Mouse (Mus musculus) liver, embryonic 12.5 days (tissue): Measurements from ENCODE around the gene Mcrip1. TPM values are rescaled to one million over a fixed set of nuclear protein-coding genes. Genes with fewer than 3 reads are reported as not detected.
A peak's percentile ranks its signal among the peaks of the same experiment; 100 is the strongest.

Source experiments
- ATAC-seq: fragments of 200-750 bp; cut with Nextera tagmentation; 2 replicates; pipeline ENCODE4 v1.8.0; 2017; ENCODE audit warnings: moderate number of reproducible peaks, mild to moderate bottlenecking, moderate library complexity
- H3K27ac ChIP-seq: fragments of 300-500 bp; sonication (generic); 2 replicates; pipeline ENCODE4 v1.5.1; 2016; ENCODE audit warnings: mild to moderate bottlenecking
- H3K27me3 ChIP-seq: fragments of 300-500 bp; sonication (generic); replicated peaks from 2 replicates; pipeline ENCODE4 v1.6.1; 2016; ENCODE audit warnings: mild to moderate bottlenecking, moderate library complexity
- H3K36me3 ChIP-seq: fragments of 300-500 bp; sonication (generic); 2 replicates; pipeline ENCODE4 v1.6.1; 2016; ENCODE audit warnings: mild to moderate bottlenecking, moderate library complexity
- H3K4me1 ChIP-seq: fragments of 300-500 bp; sonication (generic); 2 replicates; pipeline ENCODE4 v1.6.1; 2016
- H3K4me2 ChIP-seq: fragments of 300-500 bp; sonication (generic); 2 replicates; pipeline ENCODE4 v1.6.1; 2016; ENCODE audit warnings: mild to moderate bottlenecking, moderate library complexity
- H3K4me3 ChIP-seq: fragments of 300-500 bp; sonication (generic); 2 replicates; pipeline ENCODE4 v1.5.1; 2016; ENCODE audit warnings: mild to moderate bottlenecking, moderate library complexity
- H3K9ac ChIP-seq: fragments of 300-500 bp; sonication (generic); 2 replicates; pipeline ENCODE4 v1.6.1; 2016; ENCODE audit warnings: mild to moderate bottlenecking, moderate library complexity
- H3K9me3 ChIP-seq: fragments of 300-500 bp; sonication (generic); replicated peaks from 2 replicates; pipeline ENCODE4 v1.6.1; 2016; ENCODE audit warnings: mild to moderate bottlenecking, moderate library complexity
- WGBS: fragments of 180-500 bp; shearing (Covaris S2); methylation state at CpG from one replicate; pipeline ENCODE4 v1.1.7; 2016; ENCODE audit not compliant: insufficient replicate concordance; 5-methylcytosine and 5-hydroxymethylcytosine counted together
- polyA plus RNA-seq: library from polyadenylated mRNA; unstranded; fragments of >200 nt; fragmentation: Nextera tagmentation; extraction: Ambion mirVana; gene quantifications from 2 replicates; pipeline ENCODE4 v1.2.1, GENCODE M21; 2016

Gene Mcrip1
- polyA plus RNA-seq, 1 experiment from 2014 or later: 61.8 TPM

DNA sequence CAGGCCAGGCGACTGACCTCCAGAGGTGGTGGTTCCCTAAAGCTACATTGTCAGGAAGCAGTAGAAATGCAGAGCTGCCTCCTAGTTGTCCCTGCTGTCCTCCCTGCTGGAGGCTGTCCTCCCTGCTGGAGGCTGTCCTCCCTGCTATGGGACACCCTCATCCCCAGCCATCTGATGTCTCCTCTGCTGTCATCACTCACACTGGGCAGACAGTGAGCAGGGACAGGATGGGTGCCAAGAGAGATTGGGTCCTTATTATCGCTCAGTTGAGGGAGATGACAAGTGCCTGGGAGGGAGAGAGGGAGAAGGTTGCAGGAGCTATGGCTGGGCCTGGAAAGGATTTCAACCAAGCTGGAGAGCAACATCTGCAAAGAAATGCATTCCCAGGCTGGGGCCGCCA, 14.4 kb downstream of the Mcrip1 start:
- Histone ChIP-seq H3K4me2 (no peak overlapping the region), H3K9me3 (no peaks in the 10 kb centered on the region), H3K9ac (no peak overlapping the region), H3K4me1 (peaks cover 25% of the 10 kb centered on the region), H3K27ac (no peak overlapping the region), H3K36me3 (no peaks in the 10 kb centered on the region), H3K27me3 (peaks cover 68% of the 10 kb centered on the region), H3K4me3 (no peak overlapping the region)
- WGBS: 51% methylated on average over 3 of the region's 3 CpGs
- ATAC-seq: no peak

DNA sequence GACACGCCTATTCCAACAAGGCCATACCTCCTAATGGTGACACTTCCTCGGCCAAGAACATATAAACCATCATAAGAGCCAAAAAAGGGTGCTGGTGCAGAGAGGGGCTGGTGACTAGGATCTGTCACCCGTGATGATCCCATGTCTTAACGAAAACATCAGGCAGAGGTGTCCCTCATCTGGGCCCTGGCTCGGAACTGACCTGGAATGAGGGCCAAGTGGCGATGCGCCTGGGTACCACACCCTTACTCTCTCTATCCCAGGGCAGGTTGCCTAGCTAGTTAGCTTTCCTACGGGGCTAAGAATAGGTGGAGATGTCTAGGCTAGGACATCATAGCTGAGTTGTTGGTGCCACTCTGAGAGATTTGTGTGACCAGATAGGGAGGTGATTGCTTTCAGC, 15.4 kb downstream of the Mcrip1 start:
- no peak for ATAC-seq
- H3K27ac ChIP-seq: no peak overlapping the region
- no peaks in the 10 kb centered on the region for H3K9me3 ChIP-seq
- peaks cover 79% of the 10 kb centered on the region for H3K27me3 ChIP-seq
- H3K4me3 ChIP-seq: no peak overlapping the region
- WGBS: 75% methylated on average over 8 of the region's 8 CpGs
- no peaks in the 10 kb centered on the region for H3K36me3 ChIP-seq
- H3K4me2 ChIP-seq: no peak overlapping the region
- H3K9ac ChIP-seq: no peak overlapping the region
- peaks cover 15% of the 10 kb centered on the region for H3K4me1 ChIP-seq

DNA sequence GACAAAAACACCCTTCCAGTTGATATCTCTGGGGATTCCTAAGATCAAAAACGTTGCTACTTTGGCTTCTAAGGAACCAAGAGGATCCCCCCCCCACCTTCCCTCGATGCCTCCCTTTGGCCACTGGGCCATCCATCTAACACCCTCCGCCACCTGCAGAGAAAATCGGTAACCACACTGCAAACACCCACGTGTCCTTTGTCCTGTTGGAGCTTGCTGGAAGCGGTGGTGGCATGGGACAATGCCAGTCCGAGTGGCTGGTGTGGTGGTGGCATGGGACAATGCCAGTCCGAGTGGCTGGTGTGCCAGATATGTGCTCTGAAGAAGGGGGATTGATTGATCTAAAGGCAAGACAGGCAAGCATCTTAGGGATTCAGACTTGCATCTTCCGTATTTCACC, 17.9 kb downstream of the Mcrip1 start:
- Histone ChIP-seq H3K9ac (no peak overlapping the region), H3K27me3 (peaks cover 89% of the 10 kb centered on the region), H3K4me2 (peak overlapping the region; percentile 54)

DNA sequence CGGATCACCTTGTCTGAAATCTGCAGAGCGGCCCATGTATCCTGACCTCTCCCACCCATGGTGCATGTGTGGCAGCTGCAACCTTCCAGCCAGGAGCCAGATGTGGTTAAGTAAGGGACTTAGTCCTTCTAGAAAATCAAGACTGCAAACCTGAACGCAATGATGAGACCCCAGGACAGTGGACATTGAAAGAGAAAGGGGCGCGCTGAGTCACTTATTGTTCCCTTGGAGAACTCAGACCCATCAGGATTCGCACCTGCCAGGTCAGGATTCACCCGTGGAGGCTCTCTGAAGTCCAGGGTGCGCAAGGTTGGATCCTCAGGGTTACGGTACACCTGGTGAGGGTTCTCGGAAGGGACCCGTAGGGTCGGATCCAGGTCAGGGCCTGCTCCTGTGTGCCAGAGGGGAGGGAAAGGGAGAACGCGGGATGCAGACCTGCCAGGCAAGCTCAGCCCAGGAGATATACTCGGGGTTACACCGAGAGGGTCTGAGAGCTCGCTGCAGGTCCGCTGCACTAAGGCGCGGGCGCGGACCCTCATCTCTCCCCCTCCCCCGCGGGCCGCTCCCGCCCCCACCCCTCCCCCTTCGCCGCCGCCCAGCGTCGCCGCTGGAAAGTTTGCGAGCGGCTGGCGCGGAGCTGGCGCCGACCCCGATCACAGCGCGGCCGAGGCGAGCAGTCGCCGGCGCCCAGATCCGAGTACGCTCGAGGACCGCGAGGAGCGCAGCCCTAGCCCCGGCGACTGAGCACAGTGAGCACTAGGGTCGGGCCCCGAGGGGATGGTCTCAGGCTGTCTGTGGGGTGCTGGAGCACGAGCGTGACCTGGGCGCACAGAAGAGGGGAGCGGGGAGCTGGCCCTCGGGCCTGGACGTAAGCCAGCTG, 19.2 kb downstream of the Mcrip1 start, which contains the start of gene Gcgr:
Gene Gcgr (plus strand): TSS at position 615 of the 880 bp plus-strand sequence.
- no peaks in the 10 kb centered on the region for H3K9me3 ChIP-seq
- H3K27me3 ChIP-seq: peaks cover 79% of the 10 kb centered on the region
- peak within 1 kb of the TSS; percentile 36 for H3K4me3 ChIP-seq
- peak within 1 kb of the TSS; percentile 54 for H3K4me2 ChIP-seq
- H3K27ac ChIP-seq: peak within 1 kb of the TSS; percentile 10; the same call in 1 of the 2 replicates
- ATAC-seq: no peak
- peak within 1 kb of the TSS; percentile 40 for H3K9ac ChIP-seq
- peaks cover 21% of the 10 kb centered on the region for H3K4me1 ChIP-seq
- H3K36me3 ChIP-seq: no peaks in the 10 kb centered on the region
- 9% methylated on average over 54 of the region's 62 CpGs for whole genome bisulfite sequencing

More for the DNA sequence above, 17.9 kb downstream of the Mcrip1 start:
- WGBS: 25% methylated on average over 9 of the region's 9 CpGs
- no peak for ATAC-seq
- Histone ChIP-seq H3K36me3 (no peaks in the 10 kb centered on the region), H3K27ac (no peak overlapping the region), H3K9me3 (no peaks in the 10 kb centered on the region), H3K4me1 (peaks cover 21% of the 10 kb centered on the region), H3K4me3 (peak overlapping the region; percentile 36; the same call in 1 of the 2 replicates)

DNA sequence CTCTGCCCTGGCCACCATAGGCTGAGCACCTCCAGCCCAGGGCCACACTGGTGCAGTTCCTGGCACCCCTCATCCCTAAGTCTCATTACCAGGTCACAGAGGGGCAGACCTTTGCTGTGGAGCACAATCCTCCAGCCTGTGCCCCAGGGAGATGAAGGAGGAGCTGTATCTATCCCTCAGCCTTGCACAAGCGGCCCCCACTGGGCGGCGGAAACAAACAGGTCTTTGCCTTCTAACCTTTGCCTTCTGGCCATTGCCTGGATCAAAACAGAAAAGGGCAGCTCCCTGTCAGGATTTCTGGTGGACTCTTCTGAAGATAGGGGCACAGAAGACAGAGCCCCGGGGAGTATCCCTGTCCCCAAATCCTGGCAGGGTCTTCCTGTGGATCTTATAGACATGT, 20.6 kb downstream of the Mcrip1 start:
- H3K4me1 ChIP-seq: peaks cover 21% of the 10 kb centered on the region
- ATAC-seq: peak; percentile 45; the same call in 1 of the 2 replicates
- H3K36me3 ChIP-seq: no peaks in the 10 kb centered on the region
- no peaks in the 10 kb centered on the region for H3K9me3 ChIP-seq
- H3K27ac ChIP-seq: peak overlapping the region; percentile 10
- H3K4me3 ChIP-seq: no peak overlapping the region
- H3K4me2 ChIP-seq: no peak overlapping the region
- WGBS: 55% methylated on average over 4 of the region's 4 CpGs
- H3K27me3 ChIP-seq: peaks cover 66% of the 10 kb centered on the region
- no peak overlapping the region for H3K9ac ChIP-seq

DNA sequence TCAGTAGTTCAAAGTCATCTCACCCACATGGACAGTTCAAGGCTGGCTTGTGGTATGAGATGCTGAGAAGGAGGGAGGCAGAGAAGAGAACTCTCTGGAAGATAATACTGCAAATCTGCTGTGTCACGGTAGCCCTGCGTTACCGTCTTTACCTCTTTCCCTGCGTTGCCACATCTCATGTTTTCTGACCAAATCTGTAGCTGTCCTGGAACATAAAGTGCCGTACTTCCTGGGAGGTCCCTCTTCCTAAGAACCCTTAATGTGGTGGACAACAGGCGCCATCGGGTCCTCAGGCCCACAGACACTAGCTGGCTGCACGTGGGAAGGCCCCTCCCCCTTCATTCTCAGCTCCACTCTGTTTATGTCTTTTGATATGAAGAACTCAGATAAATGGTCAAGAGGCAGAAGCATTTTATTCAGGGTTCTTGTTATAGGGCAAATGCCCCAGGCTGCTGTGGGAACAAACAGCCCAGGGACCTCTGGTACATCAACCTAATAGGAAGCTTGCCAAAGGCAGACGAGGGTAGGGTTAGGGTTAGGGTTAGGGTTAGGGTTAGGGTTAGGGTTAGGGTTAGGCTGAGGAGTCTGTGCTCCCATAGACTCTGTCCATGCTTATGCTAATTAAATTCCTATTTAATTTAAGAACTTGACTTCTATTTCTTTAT, 21.7 kb downstream of the Mcrip1 start:
- WGBS: 50% methylated on average over 9 of the region's 9 CpGs
- no peak overlapping the region for H3K9ac ChIP-seq

DNA sequence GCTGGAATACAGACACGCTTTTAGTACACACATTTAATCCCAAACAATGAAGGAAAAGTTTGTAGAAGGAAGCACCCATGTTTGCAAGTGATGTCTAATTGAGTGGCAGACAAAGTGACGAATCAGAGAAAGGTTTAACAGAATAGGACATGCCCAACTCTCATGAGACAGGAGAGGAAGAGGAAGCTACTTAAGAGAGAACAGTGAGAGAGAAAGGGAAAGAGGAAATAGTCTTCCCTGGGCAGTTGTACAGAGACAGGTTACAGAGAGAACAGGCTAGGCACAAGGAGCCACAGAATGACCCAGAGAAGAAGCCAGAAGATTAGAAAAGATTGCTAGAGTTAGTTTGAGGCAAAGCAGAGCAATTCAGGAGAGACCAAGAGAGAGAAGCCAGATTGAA, 23.6 kb downstream of the Mcrip1 start:
- Histone ChIP-seq H3K4me3 (no peak overlapping the region), H3K9ac (no peak overlapping the region), H3K4me2 (no peak overlapping the region), H3K36me3 (no peaks in the 10 kb centered on the region), H3K27me3 (peaks cover 36% of the 10 kb centered on the region), H3K9me3 (no peaks in the 10 kb centered on the region), H3K4me1 (peaks cover 27% of the 10 kb centered on the region), H3K27ac (no peak overlapping the region)
- 59% methylated on average over 2 of the region's 2 CpGs for WGBS
- no peak for ATAC-seq

More for the DNA sequence above, 21.7 kb downstream of the Mcrip1 start:
- peaks cover 55% of the 10 kb centered on the region for H3K27me3 ChIP-seq
- no peak for ATAC-seq
- H3K4me3 ChIP-seq: no peak overlapping the region
- no peaks in the 10 kb centered on the region for H3K9me3 ChIP-seq
- H3K4me1 ChIP-seq: peaks cover 21% of the 10 kb centered on the region
- no peak overlapping the region for H3K4me2 ChIP-seq
- no peak overlapping the region for H3K27ac ChIP-seq
- H3K36me3 ChIP-seq: no peaks in the 10 kb centered on the region

DNA sequence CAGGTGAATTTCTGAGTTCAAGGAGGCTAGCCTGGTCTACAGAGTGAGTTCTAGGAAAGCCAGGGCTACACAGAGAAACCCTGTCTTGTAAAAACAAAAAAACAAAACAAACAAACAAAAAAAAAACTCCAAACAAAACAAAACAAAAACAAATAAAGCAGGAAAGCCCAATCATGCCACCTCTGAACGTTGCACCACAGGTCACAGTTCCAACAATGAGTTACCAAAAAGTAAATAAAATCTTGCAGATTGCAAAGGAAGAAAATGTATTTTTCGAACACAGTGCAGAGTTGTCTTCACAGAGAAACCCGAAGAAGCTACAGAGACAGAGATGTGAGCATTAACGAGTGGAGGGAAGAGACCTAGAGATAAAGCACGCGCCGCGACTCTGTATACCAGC, 26.9 kb downstream of the Mcrip1 start:
- H3K27me3 ChIP-seq: peaks cover 2% of the 10 kb centered on the region
- H3K36me3 ChIP-seq: no peaks in the 10 kb centered on the region
- H3K27ac ChIP-seq: no peak overlapping the region
- no peak overlapping the region for H3K4me3 ChIP-seq
- ATAC-seq: no peak
- no peak overlapping the region for H3K9ac ChIP-seq
- no peaks in the 10 kb centered on the region for H3K9me3 ChIP-seq
- whole genome bisulfite sequencing: 78% methylated on average over 8 of the region's 8 CpGs
- H3K4me1 ChIP-seq: peaks cover 39% of the 10 kb centered on the region
- no peak overlapping the region for H3K4me2 ChIP-seq

DNA sequence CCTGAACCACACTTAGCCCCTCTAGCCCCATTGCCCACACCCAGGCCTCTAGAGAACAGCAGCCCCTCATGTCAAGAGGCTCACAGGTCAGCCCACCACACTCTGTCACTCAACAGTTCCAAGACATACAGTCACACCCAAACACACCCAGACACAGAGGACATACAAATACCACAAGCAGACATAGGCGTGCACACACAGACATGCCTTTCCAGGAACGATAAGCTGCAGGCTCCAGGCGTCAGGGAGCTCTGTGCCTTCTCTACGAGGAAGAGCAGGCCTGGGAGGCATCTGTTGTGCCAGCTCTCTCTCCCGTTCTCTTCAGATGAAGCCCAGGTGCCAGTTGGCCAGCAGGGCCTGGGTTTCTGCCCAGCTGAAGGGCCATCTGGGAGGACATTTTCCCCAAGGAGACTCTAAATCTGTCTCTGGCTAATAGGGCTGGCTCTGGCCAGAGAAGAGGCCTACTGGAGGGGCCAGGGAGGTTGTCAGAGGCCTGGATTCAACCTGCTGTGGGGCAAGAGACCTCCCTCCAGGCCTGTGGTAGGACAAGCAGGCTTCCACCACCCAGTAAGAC, 28.5 kb downstream of the Mcrip1 start:
- H3K27ac ChIP-seq: peak overlapping the region; percentile 78
- H3K27me3 ChIP-seq: no peaks in the 10 kb centered on the region
- peaks cover 36% of the 10 kb centered on the region for H3K4me1 ChIP-seq
- WGBS: 42% methylated on average over 5 of the region's 5 CpGs
- no peak overlapping the region for H3K4me3 ChIP-seq
- H3K36me3 ChIP-seq: no peaks in the 10 kb centered on the region
- H3K9ac ChIP-seq: no peak overlapping the region; the same call in 1 of the 2 replicates
- H3K9me3 ChIP-seq: no peaks in the 10 kb centered on the region
- peak; percentile 90 for ATAC-seq
- peak overlapping the region; percentile 29 for H3K4me2 ChIP-seq

DNA sequence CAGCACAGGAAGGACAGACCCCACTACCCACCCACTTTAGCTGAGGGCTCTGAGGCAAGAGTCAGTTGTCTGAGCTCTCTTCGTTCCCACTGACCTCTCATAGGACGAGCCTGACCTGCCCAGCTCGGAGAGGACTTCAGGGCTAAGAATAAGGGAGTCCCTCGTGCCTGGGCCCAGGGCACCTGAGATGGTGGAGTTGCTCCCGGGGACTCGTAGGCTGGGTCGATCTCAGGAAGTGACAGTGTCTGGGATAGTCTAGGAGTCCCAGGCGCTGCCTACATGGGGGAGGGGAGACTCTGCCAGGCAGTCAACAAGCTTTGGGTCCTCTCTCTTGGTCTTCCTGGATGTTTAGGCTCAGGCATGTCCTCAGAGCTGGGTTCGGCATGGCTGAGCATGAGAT, 29.0 kb downstream of the Mcrip1 start:
- H3K36me3 ChIP-seq: no peaks in the 10 kb centered on the region
- peak overlapping the region; percentile 78 for H3K27ac ChIP-seq
- H3K4me3 ChIP-seq: no peak overlapping the region
- H3K27me3 ChIP-seq: no peaks in the 10 kb centered on the region
- WGBS: 59% methylated on average over 9 of the region's 9 CpGs
- ATAC-seq: peak; percentile 36
- no peak overlapping the region; the same call in 1 of the 2 replicates for H3K9ac ChIP-seq
- H3K4me1 ChIP-seq: peaks cover 38% of the 10 kb centered on the region
- no peaks in the 10 kb centered on the region for H3K9me3 ChIP-seq
- H3K4me2 ChIP-seq: peak overlapping the region; percentile 29

DNA sequence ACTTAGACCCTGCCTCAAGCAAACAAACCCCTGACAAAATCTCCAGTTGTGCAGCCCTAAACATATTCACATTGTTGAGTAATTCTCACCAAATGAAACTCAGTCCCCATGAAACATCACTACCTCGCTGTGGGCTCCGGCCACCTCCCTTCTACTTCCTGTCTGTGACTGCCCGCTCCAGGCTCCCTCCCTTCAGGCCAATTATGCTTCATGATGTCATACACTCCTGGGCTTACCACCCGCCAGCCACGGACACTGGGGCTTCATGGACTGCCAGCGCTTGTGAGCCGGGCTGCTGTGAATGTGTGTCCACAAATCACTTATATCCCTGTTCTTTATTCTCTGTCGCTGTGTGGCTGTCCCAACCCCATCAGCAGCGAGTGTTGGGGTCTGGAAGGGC, 29.8 kb downstream of the Mcrip1 start:
- peak overlapping the region; percentile 78; the same call in 1 of the 2 replicates for H3K27ac ChIP-seq
- 33% methylated on average over 9 of the region's 9 CpGs for WGBS
- H3K4me1 ChIP-seq: peaks cover 38% of the 10 kb centered on the region

More for the DNA sequence above, 29.8 kb downstream of the Mcrip1 start:
- H3K9me3 ChIP-seq: no peaks in the 10 kb centered on the region
- H3K4me3 ChIP-seq: no peak overlapping the region
- H3K27me3 ChIP-seq: no peaks in the 10 kb centered on the region
- H3K4me2 ChIP-seq: peak overlapping the region; percentile 13; the same call in 1 of the 2 replicates
- H3K9ac ChIP-seq: no peak overlapping the region
- ATAC-seq: no peak
- no peaks in the 10 kb centered on the region for H3K36me3 ChIP-seq
